Mouse (Mus musculus): ENCODE results near the gene Cxcl10. TPM values are rescaled to one million over a fixed set of nuclear protein-coding genes. Genes with fewer than 3 reads are reported as not detected.
"Not testable (repeated sequence)": the region's sequence is repeated elsewhere in the genome, so short reads cannot be mapped to it uniquely, and the experiment has no call there.

Cxcl10 gene
- polyA plus RNA-seq, 1 experiment from 2014 or later = 0.29 TPM

- Histone ChIP-seq H3K27ac (no peak overlapping the region), H3K4me1 (no peaks in the 10 kb centered on the region)
- ATAC-seq (ENCODE audit: insufficient number of reproducible peaks, insufficient read depth, low FRiP score, low TSS enrichment) = no peak
Measured at GRCm38 (mm10) chr5:92368392-92368791, 19.7 kb upstream of the Cxcl10 start.

DNA sequence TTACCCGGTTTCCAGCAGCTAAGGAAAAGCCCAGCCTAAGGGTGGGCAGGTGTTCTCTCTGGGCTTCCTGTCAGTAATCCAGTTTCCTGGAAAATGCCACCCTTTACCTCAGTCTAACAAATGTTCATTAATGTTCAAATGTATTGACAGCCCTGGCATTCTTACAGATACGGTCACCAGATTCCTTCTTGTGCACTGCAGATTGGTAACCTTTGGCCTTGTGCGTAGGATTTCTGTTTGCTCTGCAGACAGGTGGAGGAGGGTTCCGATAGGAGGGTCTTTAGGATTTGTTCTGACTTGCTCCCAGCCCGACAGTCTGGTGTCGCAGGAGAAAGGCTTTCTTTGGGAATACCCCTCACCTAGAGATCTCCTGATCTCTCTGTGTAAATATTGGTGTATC, 17.9 kb upstream of the Cxcl10 start:
- 74% methylated on average over 6 of the region's 6 CpGs for WGBS
- H3K9ac ChIP-seq = no peak overlapping the region
- H3K4me2 ChIP-seq (replicated peaks) = no peak overlapping the region
- no peaks in the 10 kb centered on the region for H3K9me3 ChIP-seq
- H3K27me3 ChIP-seq = no peaks in the 10 kb centered on the region
- H3K27ac ChIP-seq = no peak overlapping the region
- no peaks in the 10 kb centered on the region for H3K36me3 ChIP-seq
- no peak overlapping the region for H3K4me3 ChIP-seq
- no peak for ATAC-seq (ENCODE audit: insufficient number of reproducible peaks, insufficient read depth, low FRiP score, low TSS enrichment)
- no peaks in the 10 kb centered on the region for H3K4me1 ChIP-seq

More at GRCm38 (mm10) chr5:92368392-92368791, 19.7 kb upstream of the Cxcl10 start:
- no peak overlapping the region for H3K4me2 ChIP-seq (replicated peaks)
- H3K36me3 ChIP-seq = no peaks in the 10 kb centered on the region
- 71% methylated on average over 10 of the region's 10 CpGs for WGBS
- H3K4me3 ChIP-seq = no peak overlapping the region
- H3K9ac ChIP-seq = no peak overlapping the region
- no peaks in the 10 kb centered on the region for H3K27me3 ChIP-seq
- H3K9me3 ChIP-seq = no peaks in the 10 kb centered on the region

DNA sequence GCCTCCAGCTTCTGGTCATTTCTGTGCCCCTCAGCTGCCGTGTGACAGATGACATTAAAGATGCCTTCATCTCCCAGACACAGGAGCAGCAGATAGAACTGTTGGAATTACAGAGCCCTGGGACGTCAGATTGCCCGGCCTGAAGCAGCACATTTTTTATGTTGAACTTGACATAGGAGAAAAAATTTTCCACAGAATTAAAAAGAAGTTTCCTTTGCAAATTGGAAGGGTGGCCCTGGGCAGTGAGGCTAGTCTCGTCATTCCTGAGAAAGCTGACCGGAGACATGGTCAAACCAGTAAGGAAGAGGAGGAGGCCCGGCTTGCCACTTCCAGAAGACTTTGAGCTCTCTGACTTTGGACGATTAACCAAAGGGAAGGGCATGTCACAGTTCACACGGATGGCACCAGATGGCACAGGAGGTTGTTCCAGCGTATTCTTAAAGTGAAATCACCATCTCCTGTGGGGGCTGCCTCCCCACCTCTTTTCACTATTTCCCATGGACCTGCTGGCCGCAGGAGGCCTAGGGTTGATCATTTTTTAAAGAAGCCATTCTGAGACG, 16.5 kb upstream of the Cxcl10 start:
- Histone ChIP-seq H3K4me1 (no peaks in the 10 kb centered on the region), H3K36me3 (no peaks in the 10 kb centered on the region), H3K27me3 (no peaks in the 10 kb centered on the region), H3K4me2 (replicated peaks) (no peak overlapping the region), H3K9me3 (no peaks in the 10 kb centered on the region), H3K9ac (no peak overlapping the region), H3K4me3 (no peak overlapping the region), H3K27ac (no peak overlapping the region)
- no peak for ATAC-seq (ENCODE audit: insufficient number of reproducible peaks, insufficient read depth, low FRiP score, low TSS enrichment)
- WGBS = 75% methylated on average over 11 of the region's 11 CpGs

GRCm38 (mm10) chr5:92364011-92364410, 15.3 kb upstream of the Cxcl10 start:
- Histone ChIP-seq H3K4me2 (replicated peaks) (no peak overlapping the region), H3K4me3 (no peak overlapping the region), H3K9me3 (no peaks in the 10 kb centered on the region), H3K27me3 (no peaks in the 10 kb centered on the region), H3K9ac (no peak overlapping the region), H3K27ac (no peak overlapping the region), H3K36me3 (no peaks in the 10 kb centered on the region), H3K4me1 (no peaks in the 10 kb centered on the region)
- 90% methylated on average over 5 of the region's 5 CpGs for WGBS
- ATAC-seq (ENCODE audit: insufficient number of reproducible peaks, insufficient read depth, low FRiP score, low TSS enrichment) = no peak

DNA sequence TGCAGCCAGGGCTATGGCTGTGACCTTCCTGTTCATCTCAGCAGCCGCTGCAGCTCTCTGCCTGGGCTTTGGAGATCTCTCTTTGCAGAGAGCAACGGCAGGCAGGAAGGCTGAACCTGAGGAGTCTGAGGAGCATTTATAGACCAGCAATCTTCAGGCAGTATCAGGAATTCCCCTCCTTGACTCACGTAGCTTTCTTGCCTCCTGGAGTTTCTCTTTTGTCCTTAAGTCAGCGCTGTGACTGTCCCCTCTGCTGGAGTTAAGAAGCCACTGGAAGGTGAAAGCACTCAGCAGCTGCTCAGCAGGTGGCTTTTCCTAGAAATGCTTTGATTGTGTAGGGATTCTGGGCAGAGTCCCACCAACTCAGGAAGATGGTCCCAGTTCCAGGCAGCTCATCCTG, 14.5 kb upstream of the Cxcl10 start:
- no peaks in the 10 kb centered on the region for H3K9me3 ChIP-seq
- H3K4me2 ChIP-seq (replicated peaks) = no peak overlapping the region
- WGBS = 7% methylated on average over 4 of the region's 4 CpGs
- no peaks in the 10 kb centered on the region for H3K36me3 ChIP-seq
- H3K27me3 ChIP-seq = no peaks in the 10 kb centered on the region
- no peak overlapping the region for H3K4me3 ChIP-seq
- H3K4me1 ChIP-seq = no peaks in the 10 kb centered on the region
- no peak for ATAC-seq (ENCODE audit: insufficient number of reproducible peaks, insufficient read depth, low FRiP score, low TSS enrichment)
- H3K9ac ChIP-seq = no peak overlapping the region
- H3K27ac ChIP-seq = no peak overlapping the region

DNA sequence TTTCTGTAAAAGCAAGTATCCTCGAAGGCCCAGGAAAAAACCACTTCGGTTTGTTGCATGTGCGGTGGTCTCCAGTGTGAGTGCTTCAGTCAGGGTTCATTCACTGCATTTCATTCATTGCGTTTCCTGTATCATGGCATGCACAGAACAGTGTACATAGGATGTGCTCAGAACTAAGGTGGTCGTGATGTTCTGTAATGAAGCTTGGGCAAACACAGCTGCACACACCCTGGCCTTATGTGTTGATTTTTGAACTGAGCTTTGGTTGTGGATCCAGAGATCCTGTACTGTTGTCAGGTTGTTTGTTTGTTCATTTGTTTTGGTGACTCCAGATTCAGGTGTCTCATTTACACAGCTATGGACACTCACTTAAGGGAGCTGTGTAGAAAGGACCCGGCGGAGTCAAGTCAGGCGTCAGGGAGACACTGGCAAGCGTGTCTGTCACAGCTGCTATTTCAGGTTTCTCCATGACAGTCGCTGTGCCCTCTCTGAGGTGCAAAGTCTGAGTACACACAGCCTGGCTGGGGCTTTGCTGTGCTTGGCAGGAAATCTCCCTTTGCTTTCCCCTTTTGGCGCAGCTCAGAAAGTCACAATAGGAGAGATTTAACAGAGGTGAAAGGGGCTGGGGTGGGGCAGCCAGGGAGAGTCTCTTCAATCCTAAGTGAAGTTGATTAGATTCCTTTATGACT, 10.2 kb upstream of the Cxcl10 start:
- H3K27ac ChIP-seq = no peak overlapping the region
- ATAC-seq (ENCODE audit: insufficient number of reproducible peaks, insufficient read depth, low FRiP score, low TSS enrichment) = no peak
- no peak overlapping the region for H3K4me3 ChIP-seq
- no peak overlapping the region for H3K4me2 ChIP-seq (replicated peaks)
- no peaks in the 10 kb centered on the region for H3K36me3 ChIP-seq
- no peaks in the 10 kb centered on the region for H3K4me1 ChIP-seq
- 82% methylated on average over 11 of the region's 11 CpGs for WGBS
- no peak overlapping the region for H3K9ac ChIP-seq
- no peaks in the 10 kb centered on the region for H3K27me3 ChIP-seq
- no peaks in the 10 kb centered on the region for H3K9me3 ChIP-seq

GRCm38 (mm10) chr5:92358033-92358432, 9.3 kb upstream of the Cxcl10 start:
- 38% methylated on average over 12 of the region's 12 CpGs for WGBS
- no peak for ATAC-seq (ENCODE audit: insufficient number of reproducible peaks, insufficient read depth, low FRiP score, low TSS enrichment)
- H3K9ac ChIP-seq = no peak overlapping the region

GRCm38 (mm10) chr5:92353517-92353916, 4.8 kb upstream of the Cxcl10 start:
- ATAC-seq (ENCODE audit: insufficient number of reproducible peaks, insufficient read depth, low FRiP score, low TSS enrichment) = no peak
- H3K27me3 ChIP-seq = no peaks in the 10 kb centered on the region
- no peaks in the 10 kb centered on the region for H3K9me3 ChIP-seq
- WGBS = 39% methylated on average over 11 of the region's 11 CpGs
- no peaks in the 10 kb centered on the region for H3K4me1 ChIP-seq
- H3K4me3 ChIP-seq = no peak overlapping the region
- H3K4me2 ChIP-seq (replicated peaks) = 0 out of 2 replicates have a peak overlapping the region, but pooled peaks have one; percentile 24
- H3K36me3 ChIP-seq = no peaks in the 10 kb centered on the region
- H3K9ac ChIP-seq = no peak overlapping the region
- no peak overlapping the region for H3K27ac ChIP-seq

More at GRCm38 (mm10) chr5:92358033-92358432, 9.3 kb upstream of the Cxcl10 start:
- no peaks in the 10 kb centered on the region for H3K4me1 ChIP-seq
- H3K36me3 ChIP-seq = no peaks in the 10 kb centered on the region
- H3K4me2 ChIP-seq (replicated peaks) = no peak overlapping the region
- H3K27me3 ChIP-seq = no peaks in the 10 kb centered on the region
- H3K4me3 ChIP-seq = no peak overlapping the region
- H3K9me3 ChIP-seq = no peaks in the 10 kb centered on the region
- no peak overlapping the region for H3K27ac ChIP-seq

DNA sequence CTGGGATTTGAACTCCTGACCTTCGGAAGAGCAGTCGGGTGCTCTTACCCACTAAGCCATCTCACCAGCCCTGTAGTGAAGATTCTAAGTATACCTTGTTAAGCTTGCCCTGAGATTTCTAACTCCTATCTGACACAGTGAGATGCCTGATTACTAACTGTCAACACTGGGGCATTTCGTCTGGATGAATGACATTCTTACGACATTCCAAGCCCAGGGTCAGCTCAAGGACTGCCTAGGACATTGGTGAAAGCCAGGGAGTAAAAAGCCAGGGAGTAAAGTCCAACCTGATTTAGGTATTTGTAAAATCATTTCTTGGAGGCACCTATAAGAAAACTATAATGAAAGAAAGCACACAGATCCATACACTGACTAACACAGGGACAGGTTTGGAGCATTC, 4.0 kb upstream of the Cxcl10 start:
- H3K9ac ChIP-seq; H3K27ac ChIP-seq; ATAC-seq (ENCODE audit: insufficient number of reproducible peaks, insufficient read depth, low FRiP score, low TSS enrichment); H3K36me3 ChIP-seq; H3K4me3 ChIP-seq; H3K4me1 ChIP-seq; H3K4me2 ChIP-seq (replicated peaks); H3K27me3 ChIP-seq; H3K9me3 ChIP-seq: not testable (repeated sequence)
- WGBS = 57% methylated on average over 4 of the region's 4 CpGs

GRCm38 (mm10) chr5:92349731-92350130, 1.0 kb upstream of the Cxcl10 start:
- H3K27ac ChIP-seq = no peak overlapping the region
- no peak overlapping the region for H3K9ac ChIP-seq
- H3K36me3 ChIP-seq = no peaks in the 10 kb centered on the region
- H3K27me3 ChIP-seq = no peaks in the 10 kb centered on the region
- 82% methylated on average over 7 of the region's 7 CpGs for WGBS
- no peak overlapping the region for H3K4me2 ChIP-seq (replicated peaks)
- H3K9me3 ChIP-seq = no peaks in the 10 kb centered on the region
- H3K4me1 ChIP-seq = no peaks in the 10 kb centered on the region
- H3K4me3 ChIP-seq = no peak overlapping the region
- no peak for ATAC-seq (ENCODE audit: insufficient number of reproducible peaks, insufficient read depth, low FRiP score, low TSS enrichment)

GRCm38 (mm10) chr5:92345006-92345405, 3.7 kb downstream of the Cxcl10 start:
- Histone ChIP-seq H3K27me3 (no peaks in the 10 kb centered on the region), H3K4me3 (no peak overlapping the region), H3K4me2 (replicated peaks) (no peak overlapping the region), H3K9me3 (no peaks in the 10 kb centered on the region), H3K9ac (no peak overlapping the region), H3K27ac (no peak overlapping the region), H3K4me1 (no peaks in the 10 kb centered on the region), H3K36me3 (no peaks in the 10 kb centered on the region)
- 85% methylated on average over 8 of the region's 8 CpGs for WGBS
- ATAC-seq (ENCODE audit: insufficient number of reproducible peaks, insufficient read depth, low FRiP score, low TSS enrichment) = no peak

GRCm38 (mm10) chr5:92340606-92341005, 8.1 kb downstream of the Cxcl10 start:
- no peak overlapping the region for H3K27ac ChIP-seq
- H3K9ac ChIP-seq = no peak overlapping the region
- H3K4me2 ChIP-seq (replicated peaks) = no peak overlapping the region
- no peak overlapping the region for H3K4me3 ChIP-seq
- no peaks in the 10 kb centered on the region for H3K27me3 ChIP-seq
- H3K4me1 ChIP-seq = no peaks in the 10 kb centered on the region
- no peaks in the 10 kb centered on the region for H3K36me3 ChIP-seq
- no peak for ATAC-seq (ENCODE audit: insufficient number of reproducible peaks, insufficient read depth, low FRiP score, low TSS enrichment)
- H3K9me3 ChIP-seq = no peaks in the 10 kb centered on the region
- WGBS = 72% methylated on average over 4 of the region's 4 CpGs
